Mouse (Mus musculus) megakaryocyte-erythroid progenitor cell, adult 5-6 weeks (primary cell): Measurements from ENCODE around the gene Bnc1. TPM values are rescaled to one million over a fixed set of nuclear protein-coding genes. Genes with fewer than 3 reads are reported as not detected.

Experiments
- ATAC-seq: replicated peaks from 2 replicates; pipeline ENCODE4 v1.8.0; 2016; ENCODE audit warnings: mild to moderate bottlenecking, inconsistent platforms; ENCODE audit not compliant: severe bottlenecking, poor library complexity, low FRiP score, low TSS enrichment
- total RNA-seq, 2 experiments: library from RNA; stranded (forward) in 1 of 2; stranded (reverse) in 1 of 2; fragments of 200-1000, 215-1000 nt in 1 of 2; fragments of >200 nt in 1 of 2; fragmentation: Nextera tagmentation in 1 of 2; gene quantifications; 2 replicates each; pipeline ENCODE4 v1.2.3; 2014 to 2017

Bnc1 gene
- total RNA-seq (2014; fragmentation: Nextera tagmentation) (not detected in 2 replicates), total RNA-seq (2017) (not detected in 2 replicates)

DNA sequence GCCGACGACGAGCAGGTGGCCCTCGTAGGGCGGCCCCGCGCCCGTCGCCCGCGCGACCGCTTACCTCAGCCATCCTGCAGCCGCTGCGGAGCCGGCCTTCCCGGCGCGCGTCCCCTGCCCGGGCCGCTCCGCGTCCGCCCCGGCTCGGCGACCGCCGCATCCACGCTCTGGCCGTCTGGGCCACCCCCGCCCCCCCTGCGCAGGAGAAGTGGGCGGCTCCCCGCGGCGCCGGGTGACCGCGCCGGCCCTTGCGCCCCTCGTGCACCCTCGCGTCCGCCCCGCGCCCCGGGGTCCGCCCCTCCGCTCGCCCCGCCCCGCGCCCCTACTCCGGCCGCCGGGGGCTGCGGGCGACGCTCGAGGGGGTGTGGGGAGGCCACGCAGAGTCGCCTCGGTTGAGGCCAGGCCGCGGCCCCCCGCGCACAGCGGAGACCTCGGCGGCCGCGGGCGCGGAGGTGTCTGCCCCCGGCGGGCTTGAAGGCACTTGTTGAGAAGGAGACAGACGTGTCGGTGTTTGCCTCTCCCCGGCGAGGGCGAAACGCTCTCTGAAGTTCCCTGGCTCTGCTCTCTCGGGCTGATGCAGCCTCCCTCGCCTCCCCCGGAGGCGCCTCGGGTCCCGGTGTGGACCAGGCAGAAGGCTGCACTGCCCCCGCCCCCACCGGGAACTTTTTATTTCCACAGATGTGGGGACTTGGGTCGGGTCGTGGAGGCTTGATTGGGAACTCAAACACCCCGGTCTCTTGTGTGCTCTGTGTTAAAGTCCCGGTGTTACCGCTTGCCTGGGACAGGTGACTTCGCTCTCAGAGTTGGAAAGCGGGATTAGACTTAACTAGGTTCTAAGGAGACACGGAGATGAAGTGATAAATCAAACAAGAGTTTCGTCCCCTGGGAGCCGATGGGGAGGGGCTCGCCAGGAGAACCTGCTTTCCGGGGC is at the start of gene Bnc1:
TSS of gene Bnc1 (minus strand) at position 162 of the 931 bp plus-strand sequence.
- no peak for ATAC-seq

DNA sequence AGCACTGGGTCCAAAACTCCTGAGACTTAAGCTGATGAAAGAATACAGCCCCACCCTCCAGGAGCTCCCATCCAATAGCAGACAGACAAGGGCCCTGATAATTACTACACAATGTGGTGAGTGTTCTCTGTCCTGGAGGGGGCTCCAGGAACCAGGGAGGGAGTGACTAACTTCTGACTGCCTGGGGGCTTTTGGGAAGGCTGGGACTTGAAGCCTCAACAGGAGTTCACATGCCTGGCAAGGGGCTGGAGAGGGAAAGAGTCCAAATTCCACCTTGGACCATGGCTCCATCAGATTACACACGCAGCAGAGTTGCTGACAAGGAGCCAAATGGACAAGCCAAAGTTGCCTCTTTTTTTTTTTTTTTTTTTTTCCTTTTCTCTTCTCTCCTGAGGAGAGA is 41.3 kb upstream of the Bnc1 start:
- no peak for ATAC-seq

DNA sequence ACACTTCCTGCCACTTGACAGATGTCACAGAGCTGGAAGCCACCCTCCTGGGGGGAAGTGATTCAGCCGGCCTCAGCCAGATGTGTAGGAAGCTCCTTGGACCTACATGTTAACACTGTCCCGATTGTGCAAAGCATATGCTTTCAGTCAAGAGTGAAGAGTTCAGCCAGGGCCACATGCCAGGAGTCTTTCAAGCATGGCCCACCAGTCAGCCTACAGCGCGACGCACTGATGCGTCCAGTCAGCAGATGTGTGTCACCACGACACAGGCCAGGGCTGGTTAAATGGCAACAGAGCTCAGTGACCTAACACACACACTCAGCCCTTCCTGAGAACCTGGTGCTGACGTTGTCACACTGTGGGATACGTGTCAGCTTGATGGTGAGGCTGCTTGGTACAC is 37.6 kb upstream of the Bnc1 start:
- no peak for ATAC-seq

DNA sequence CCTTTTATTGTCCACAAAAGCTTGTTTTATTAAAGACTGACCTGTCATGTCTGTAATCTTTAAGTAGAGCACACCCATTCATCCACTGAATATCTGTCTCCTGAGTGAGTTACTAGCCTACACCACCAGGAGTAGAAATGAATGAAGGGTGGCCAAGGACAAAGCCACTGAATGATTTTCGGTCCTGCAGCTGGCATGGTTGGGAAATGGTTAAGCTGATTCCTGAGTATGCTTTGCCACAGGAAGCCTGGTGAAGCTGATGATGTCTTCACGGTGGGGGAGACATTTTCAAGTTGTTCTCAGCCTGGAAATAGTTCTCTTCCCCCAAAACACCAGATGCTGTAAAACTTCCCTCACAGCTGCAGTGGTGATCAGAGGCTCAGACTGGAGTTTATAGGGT is 33.7 kb upstream of the Bnc1 start:
- ATAC-seq = no peak

DNA sequence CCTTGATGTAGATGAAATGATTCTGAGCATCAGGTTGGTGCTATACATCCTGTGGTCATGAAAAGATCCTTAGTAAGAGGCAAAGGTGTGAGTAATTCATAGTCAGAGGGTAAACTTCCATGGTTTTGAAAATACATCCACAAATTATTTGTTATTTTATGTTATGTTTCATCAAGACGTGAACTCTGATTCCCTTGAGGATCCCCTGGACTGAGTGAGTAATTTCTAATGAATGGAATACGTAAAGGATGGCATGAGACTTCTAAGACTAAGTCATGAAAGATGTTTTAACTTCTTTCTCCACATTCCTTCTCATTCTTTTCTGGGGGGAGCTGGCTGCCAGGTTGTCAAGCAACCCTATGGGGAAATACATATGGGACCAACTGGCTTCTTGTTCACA is 31.6 kb upstream of the Bnc1 start:
- ATAC-seq = no peak

DNA sequence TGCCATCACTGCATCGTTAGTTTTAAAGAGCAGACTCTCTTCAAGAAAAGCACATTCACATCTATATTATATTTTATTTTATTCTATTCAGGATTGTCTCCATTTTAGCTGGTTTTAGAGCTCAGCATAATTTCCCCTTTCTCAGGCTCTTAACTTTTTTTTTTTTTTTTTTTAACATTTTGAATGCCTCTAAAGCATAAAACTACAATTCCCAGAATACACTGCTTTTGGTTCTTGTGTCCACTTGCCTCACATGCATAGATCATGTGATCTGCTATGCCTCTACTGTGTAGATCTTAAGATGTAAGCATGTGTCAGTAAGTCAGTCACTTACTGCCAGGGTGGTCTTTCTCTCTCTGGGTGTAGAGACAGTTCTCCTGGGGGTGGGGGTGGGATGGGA is 30.3 kb upstream of the Bnc1 start:
- ATAC-seq = no peak

DNA sequence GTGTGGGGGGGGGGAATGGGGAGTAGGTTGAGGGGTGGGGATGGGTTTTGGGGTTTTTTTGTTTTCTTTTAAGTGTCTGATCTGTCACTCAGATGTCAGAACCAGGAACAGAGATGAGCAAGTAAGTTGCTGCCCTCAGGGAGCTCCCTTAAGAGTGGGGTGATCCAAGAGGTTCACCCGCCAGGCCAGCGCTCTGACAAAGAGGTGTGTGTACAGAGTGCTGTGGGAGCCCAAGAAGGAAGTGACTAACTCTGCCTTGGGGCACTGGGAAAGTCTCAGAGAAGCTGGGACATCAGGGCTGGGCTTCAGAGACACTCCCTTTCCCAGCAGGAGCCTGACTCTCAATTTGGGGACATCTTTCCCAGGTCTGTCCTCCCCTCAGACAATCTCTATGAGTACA is 25.9 kb upstream of the Bnc1 start:
- ATAC-seq = no peak

DNA sequence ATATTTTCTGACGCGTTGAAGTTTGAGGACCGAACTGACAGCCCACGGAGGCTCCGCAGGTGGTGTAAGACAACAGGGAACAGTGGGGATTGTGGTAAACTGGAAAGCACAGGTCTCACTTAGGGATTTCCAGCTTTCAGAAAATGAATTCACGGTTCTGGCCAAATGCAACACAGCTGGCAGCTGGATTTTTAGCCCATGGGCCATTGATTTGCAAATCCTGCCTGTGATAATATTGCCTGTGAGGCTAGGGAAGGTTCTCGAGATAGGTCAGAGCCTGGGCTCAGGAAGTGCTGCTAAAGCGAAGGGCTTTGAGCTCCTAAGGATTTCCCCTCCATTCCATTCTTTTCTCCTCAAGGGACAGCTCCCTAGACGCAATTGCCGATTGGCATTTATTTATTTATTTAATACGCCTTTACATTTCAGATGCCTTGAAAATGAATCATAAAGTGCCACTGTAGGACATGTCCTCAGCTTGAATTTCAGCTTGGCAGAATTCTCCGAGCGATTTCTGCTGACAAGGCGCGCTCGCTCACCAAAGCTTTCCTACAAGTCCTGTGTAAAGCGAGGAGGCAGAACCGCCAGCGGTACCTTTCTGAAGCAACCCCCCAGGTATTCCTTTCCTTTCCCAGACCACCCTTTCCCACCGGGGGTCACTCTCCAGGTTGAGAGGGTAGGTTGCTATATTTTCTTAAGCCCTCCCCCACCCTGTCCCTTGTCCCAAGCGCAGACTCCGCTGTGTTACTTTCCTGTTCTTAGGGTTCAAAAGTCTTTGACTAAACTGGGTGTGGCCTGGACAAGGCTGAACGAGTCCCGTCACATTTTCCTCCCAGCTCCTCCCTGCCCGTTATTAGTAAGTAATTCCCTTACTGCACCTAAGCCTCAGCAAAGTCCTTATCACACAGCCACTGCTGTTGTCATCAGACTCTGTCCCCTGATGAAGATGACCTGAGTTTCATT is 24.9 kb upstream of the Bnc1 start:
- no peak for ATAC-seq

DNA sequence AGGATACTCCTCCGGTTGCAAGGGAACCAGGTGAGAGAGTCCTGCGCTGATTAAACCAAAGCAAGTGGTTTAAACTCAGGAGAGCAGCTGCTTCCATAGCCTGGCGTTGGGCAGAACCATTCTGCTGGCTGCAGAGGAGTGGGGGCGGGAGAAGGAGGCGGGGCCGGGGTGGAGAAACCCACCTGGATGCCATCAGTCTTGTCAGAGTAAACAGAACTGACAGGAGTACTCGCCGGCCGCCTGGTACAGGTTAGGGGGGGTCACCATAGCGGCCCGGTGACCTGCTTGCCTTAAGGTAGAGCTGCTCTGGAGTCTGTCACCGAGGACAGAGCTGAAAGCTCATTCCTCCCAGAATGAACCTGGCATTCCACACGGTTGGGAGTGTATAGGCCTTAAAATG is 20.4 kb upstream of the Bnc1 start:
- no peak for ATAC-seq

DNA sequence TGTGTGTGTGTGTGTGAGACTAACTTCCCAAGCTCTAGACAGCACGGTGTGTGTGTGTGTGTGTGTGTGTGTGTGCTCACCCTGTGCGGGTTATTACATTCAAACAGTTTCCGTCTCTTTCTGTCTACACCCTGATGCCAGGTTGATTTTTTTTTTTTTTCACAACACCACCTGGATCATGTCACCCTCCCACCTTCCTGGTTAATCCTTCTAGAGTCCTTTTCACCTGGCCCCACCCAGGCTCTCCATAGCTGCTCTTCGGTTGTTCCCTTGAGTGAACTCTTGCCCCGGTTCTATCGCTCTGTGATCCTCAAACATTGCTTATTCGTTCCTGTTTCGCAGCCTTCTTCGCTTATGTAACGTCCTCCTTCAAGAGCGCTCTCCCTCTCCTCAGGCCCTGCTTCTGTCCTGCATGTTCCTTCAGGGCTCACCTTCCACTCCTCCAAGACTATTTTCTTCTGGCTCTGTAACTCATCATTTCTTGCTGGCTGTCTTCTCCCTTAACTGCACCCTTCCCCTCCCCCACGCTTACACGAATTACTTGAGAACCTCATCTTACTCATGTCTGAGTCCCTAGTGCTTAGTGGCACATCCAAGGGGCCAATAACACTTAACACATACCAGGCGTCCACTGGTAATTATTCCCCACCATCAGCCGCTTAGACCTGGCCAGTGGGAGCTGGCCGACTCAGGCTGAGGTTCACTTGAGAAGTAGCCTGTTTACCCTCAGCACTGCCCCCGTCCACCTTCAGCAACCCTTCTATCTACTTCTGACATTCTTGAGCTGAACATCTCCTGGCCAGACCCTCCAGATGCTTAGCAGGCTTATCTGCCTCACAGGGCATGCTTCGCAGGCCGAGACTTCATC is 19.7 kb upstream of the Bnc1 start:
- ATAC-seq = no peak

DNA sequence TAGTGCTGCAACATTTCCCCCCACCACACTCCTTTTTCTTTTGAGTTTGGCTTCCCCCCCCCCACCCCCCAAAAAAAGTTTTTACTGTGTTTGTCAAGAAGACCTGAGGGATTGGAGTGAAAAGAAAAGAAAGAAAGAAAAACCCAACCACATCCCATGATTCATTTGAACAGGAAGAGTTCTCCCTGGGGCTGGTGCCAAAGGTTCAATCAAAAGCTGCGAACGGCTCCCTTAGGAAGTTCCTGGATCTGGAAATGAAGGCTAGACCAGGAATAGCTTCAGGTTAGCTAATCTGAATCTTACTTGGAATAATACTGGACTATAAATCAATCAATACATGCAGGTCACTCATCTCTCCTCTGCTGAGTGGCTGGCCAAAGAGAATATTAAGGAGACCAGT is 15.1 kb upstream of the Bnc1 start:
- ATAC-seq = no peak

DNA sequence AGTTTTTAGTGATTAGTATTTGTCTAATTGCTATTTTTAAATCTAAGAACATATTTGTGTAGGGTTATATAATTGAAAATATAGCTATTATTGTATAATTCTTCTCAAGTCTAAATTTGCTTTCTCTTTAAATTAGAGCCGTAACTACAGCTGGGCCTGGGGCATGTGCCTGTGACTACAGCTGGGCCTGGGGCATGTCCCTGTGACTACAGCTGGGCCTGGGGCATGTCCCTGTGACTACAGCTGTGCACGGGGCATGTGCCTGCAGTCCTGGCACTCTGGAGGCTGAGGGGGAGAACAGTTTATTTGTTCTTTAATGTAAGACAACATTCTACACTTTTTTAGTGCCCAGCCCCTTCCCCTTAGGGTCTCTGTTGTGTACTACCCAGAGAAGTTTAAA is 12.1 kb upstream of the Bnc1 start:
- no peak for ATAC-seq

DNA sequence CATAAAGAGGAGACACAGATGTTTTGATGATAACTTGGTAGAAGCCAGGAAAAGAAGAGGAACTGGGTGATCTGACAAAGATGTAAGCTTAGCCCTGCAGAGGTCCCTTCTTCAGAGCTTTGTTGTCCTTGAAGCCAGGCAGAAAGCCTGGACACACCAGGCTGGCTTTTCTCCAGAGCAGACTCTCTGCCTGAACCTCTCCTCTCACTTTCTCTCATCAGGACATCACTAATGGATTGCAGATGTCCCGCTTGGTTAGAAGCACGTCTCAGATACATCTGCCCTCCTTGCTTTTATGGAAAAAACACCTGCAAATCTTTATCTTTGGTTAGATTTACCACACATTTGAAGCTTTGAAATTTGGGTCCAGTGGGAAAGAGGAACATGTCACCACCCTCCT is 7.7 kb upstream of the Bnc1 start:
- ATAC-seq = no peak

DNA sequence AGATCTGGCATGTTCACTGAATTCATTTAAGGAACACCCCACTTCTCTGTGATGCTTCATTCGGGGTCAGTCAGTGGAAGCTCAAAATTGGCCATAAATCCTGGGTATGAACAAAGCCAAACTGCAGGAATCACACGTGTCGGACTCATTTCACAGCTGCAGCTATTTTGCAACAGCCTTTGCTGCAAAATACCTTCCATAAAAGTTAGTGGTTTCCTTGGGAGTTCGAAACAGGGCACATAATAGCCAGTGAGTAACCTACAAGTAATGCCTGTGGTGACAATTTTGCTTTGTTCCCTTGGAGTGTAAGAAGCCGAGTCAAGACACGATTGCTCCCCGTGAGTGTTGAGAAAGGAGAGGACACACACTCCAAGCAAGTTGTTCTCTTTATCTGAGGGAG is 7.3 kb upstream of the Bnc1 start:
- ATAC-seq = no peak

DNA sequence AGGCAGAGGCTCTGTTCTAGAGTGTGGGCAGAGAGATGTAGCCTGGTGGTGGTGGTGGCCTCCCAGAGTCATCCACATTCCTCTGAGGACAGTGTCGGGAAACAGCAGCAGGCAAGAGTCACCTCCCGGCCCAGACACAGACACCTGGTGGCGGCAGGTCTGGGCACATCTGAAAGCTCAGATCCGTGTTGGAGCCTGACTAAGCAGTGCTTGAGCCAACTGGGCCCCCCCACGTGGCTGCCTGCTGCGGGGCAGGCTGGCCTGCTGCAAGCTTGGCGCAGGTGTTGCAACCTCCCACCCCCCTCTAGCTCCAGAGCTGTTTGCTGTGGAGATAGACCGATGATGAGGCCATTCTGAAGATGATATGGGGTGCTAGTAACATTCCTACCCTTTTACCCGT is 3.9 kb upstream of the Bnc1 start:
- no peak for ATAC-seq

DNA sequence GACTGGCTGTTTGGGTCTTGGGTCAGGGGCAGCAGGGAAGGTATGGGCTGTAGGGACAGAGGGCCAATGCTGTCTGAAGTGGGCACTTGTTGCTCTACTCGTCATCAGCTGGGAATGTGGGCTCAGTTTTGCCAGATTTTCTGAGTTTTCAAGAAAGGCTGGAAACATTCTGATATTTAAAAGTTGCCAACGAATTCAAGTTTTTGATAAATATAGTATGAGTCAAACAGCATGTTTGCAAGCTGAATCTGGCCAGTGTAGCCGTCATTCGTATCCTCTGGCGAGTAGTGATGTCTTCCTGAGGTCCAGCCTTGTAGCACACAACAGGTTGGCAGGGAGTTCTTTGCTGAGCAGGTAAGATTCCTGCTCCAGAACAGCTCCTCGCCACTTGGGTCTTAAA is 3.0 kb upstream of the Bnc1 start:
- no peak for ATAC-seq

DNA sequence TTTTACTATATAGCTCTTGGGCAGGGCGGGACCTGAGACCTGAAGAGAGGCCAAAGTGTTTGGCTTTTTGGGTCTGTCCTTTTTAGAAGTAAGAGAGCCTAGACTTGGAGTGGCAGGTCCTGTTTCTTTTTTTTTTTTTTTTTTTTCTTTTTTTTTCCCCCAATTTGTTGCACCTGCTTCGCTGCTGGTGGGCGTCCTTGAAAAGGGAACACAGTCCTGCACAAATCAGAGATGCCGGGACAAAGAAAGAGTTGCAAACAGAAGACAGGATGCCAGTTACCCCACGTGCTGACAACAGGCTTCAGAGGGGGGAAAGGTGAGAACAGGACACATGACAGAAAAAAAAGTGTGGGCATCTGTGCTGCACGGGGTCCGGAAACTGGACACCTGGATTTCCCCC is 1.0 kb upstream of the Bnc1 start:
- ATAC-seq = no peak

DNA sequence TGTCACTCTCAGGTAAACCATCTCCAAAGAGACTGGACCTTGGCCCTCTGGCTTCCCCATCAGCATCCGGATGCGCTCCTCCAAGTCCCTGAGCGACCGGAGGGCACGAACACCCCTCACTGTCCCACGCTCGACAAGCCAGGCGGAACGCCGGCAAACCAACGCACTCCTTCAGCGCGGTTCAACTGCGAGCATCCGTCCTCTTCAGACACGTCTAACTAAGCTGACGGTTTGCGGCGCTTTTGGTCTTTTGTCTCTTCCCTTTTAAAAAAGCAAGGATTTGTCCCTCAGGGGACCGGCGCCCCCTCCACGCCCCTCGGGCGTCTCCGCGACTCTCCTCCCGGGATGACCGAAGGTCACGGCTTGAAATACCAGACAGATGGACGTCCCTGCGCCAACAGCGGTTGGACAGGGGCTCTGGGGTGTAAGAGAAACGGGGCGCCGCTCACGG is 456 bp downstream of the Bnc1 start:
- ATAC-seq = no peak

DNA sequence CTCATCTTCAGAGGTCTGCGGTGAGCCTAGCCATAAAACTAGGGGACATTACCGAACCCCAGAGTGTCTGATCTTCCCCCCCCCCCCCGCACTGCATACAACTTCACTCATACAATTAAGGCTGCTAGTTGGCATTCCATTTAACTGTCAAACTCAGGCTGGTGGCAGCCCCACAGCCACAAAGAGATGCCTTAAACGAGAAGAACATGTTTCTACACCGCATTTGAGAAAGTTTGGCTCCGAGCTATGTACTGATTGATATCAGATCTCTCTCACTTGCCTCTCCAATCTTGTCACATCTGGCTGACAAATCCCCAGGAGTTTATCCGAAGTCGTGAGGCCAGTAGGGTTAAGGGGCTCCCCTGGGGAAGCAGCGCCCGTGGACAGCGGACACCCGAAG is 976 bp downstream of the Bnc1 start:
- no peak for ATAC-seq
